Mouse (Mus musculus) midbrain, embryonic 10.5 days (tissue): ENCODE data around the gene Ascc3. TPM values are rescaled to one million over a fixed set of nuclear protein-coding genes. Genes with fewer than 3 reads are reported as not detected.
A peak's percentile ranks its signal among the peaks of the same experiment; 100 is the strongest.

Source experiments
- DNase-seq: peaks from one replicate; pipeline ENCODE4 v3.0.0-alpha.2; 2017; ENCODE audit warnings: low spot score
- H3K27ac ChIP-seq: fragments of 300-500 bp; sonication (generic); replicated peaks from 2 replicates; pipeline ENCODE4 v1.5.1; 2016; ENCODE audit warnings: mild to moderate bottlenecking
- H3K27me3 ChIP-seq: fragments of 300-500 bp; sonication (generic); 2 replicates; pipeline ENCODE4 v1.6.1; 2016; ENCODE audit warnings: low read depth, mild to moderate bottlenecking; ENCODE audit not compliant: poor library complexity, severe bottlenecking
- H3K36me3 ChIP-seq: fragments of 300-500 bp; sonication (generic); 2 replicates; pipeline ENCODE4 v1.6.1; 2016; ENCODE audit warnings: mild to moderate bottlenecking, moderate library complexity
- H3K4me1 ChIP-seq: fragments of 300-500 bp; sonication (generic); 2 replicates; pipeline ENCODE4 v1.6.1; 2016
- H3K4me3 ChIP-seq: fragments of 300-500 bp; sonication (generic); 2 replicates; pipeline ENCODE4 v1.5.1; 2016; ENCODE audit warnings: mild to moderate bottlenecking, moderate library complexity
- H3K9me3 ChIP-seq: fragments of 300-500 bp; sonication (generic); replicated peaks from 2 replicates; pipeline ENCODE4 v1.6.1; 2016; ENCODE audit warnings: mild to moderate bottlenecking
- WGBS: fragments of 180-500 bp; shearing (Covaris S2); methylation state at CpG from one replicate; pipeline ENCODE4 v1.1.7; 2016; 5-methylcytosine and 5-hydroxymethylcytosine counted together
- polyA plus RNA-seq: library from polyadenylated mRNA; unstranded; fragments of >200 nt; fragmentation: Nextera tagmentation; extraction: Ambion mirVana; gene quantifications from 2 replicates; pipeline ENCODE4 v1.2.1, GENCODE M21; 2016

Gene Ascc3
- 15.0 and 17.8 TPM in 2 replicates for polyA plus RNA-seq

DNA sequence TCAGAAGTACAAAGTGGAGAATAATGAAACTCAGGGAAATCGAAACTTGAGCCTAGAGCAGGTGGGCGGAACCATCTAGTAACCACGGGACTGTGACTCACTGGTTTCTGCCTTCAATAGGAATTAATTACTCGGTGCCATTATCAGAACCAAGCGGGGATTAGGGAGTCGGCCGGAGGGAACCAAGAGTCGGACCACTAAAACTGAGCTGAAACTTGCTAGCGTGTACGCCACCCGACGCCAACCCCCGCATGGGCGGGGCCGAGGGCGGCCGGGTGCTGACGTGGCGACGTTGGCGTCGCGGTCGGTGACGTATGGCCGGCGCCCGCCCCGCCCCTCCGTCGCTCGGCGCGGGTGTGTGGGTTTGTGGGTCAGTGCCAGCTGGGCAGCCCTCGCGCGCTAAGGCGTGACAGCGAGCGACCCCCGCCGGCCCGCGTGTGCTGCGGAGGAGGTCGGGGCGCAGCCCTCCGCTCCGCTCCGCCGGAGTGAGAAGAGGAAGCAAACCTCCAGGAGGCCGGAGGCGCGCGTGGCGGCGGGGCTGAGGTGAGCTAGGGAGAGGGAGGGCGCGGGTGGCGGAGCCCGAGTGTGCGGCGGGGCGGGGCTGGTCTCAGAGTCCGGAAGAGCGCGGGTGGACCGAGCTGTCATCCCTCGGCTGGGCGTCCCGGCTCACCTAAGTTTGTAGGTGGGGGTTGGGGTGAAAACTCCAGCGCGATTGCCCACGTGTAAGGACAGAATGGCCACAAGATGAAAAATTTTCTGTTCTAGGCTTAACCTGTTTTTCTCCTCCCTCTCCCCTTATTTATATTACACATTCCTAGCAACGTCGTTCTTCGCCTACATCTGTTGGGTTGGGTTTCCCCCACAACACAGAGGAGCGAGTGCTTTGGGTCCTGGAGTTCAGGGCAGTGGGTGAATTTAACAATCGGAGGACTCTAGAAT is at the start of gene Ascc3:
Gene Ascc3, plus strand, starts transcription at position 315 of the 939 bp plus-strand sequence.
- H3K4me3 ChIP-seq: peak within 1 kb of the TSS; percentile 86
- peak; percentile 92 for DNase-seq
- H3K36me3 ChIP-seq: no peaks in the 10 kb centered on the region
- peaks cover 4% of the 10 kb centered on the region; the same call in 1 of the 2 replicates for H3K4me1 ChIP-seq
- H3K27me3 ChIP-seq: no peaks in the 10 kb centered on the region
- under 1% methylated on average over 78 of the region's 79 CpGs for WGBS
- no peaks in the 10 kb centered on the region for H3K9me3 ChIP-seq
- H3K27ac ChIP-seq: peak within 1 kb of the TSS; percentile 93

DNA sequence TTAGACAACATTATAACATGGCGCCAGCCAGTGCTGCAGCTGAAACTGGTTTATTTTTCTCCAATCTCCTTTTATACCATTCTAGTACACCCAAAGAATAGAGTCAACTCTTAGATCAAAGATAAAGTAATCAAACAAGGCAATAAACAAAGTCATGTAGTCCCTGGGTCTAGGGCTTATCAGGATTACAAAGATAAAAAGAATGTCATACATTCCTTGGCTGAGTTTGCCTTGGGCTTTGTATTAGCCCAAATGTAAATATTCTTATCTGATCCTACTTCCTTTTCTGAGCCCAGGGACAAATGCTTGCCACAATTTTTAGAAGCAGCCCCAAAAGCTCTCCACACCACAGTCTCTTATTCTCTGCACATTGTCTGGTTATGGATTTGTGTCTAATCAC is 7.7 kb upstream of the Ascc3 start:
- Histone ChIP-seq H3K27me3 (no peaks in the 10 kb centered on the region), H3K36me3 (no peaks in the 10 kb centered on the region), H3K9me3 (no peaks in the 10 kb centered on the region), H3K4me1 (no peaks in the 10 kb centered on the region), H3K27ac (no peak overlapping the region), H3K4me3 (no peak overlapping the region)
- WGBS: 74% methylated on average over 1 of the region's 1 CpGs
- DNase-seq: no peak

DNA sequence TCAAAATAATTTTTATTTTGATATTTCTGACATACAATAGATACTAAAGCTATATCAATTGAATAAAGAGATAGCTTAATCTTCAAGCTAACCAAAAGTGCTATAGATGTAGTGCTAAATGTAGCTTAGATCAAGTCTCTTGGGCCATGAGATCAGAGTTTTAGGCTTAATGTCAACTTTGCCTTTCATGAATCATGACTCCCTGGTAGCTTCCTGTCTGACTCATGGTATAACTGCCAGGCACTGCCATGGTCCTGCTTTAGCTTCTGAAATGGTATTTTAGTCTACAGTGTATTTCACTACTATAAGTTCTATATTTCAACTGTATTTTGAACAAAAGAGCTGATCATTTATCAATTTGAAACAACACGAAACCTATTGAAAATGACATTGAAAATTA is 5.9 kb upstream of the Ascc3 start:
- H3K4me1 ChIP-seq: no peaks in the 10 kb centered on the region
- H3K9me3 ChIP-seq: no peaks in the 10 kb centered on the region
- no peak for DNase-seq
- no peaks in the 10 kb centered on the region for H3K36me3 ChIP-seq
- H3K4me3 ChIP-seq: no peak overlapping the region
- no peaks in the 10 kb centered on the region for H3K27me3 ChIP-seq
- no peak overlapping the region for H3K27ac ChIP-seq
- WGBS: 77% methylated on average over 1 of the region's 1 CpGs

DNA sequence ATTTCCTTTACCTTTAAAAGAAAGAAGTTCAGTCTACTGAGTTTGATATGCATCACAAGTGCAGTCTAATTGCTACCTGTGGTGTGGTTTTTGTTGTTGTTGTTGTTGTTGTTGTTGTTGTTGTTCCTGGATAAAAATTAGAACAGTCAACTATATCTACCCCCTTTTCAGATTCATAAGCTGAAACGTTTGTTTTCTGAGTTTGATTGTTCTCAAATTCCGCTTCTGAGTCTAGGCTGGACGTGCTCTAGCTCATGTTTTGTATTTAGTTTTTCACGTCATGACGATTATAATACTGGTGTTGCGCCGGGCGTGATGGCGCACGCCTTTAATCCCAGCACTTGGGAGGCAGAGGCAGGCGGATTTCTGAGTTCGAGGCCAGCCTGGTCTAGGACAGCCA is 902 bp downstream of the Ascc3 start:
- 75% methylated on average over 12 of the region's 12 CpGs for WGBS
- Histone ChIP-seq H3K4me1 (peaks cover 4% of the 10 kb centered on the region; the same call in 1 of the 2 replicates), H3K4me3 (peak overlapping the region; percentile 86), H3K9me3 (no peaks in the 10 kb centered on the region), H3K36me3 (no peaks in the 10 kb centered on the region), H3K27me3 (no peaks in the 10 kb centered on the region), H3K27ac (peak overlapping the region; percentile 93; the same call in 1 of the 2 replicates)
- no peak for DNase-seq

DNA sequence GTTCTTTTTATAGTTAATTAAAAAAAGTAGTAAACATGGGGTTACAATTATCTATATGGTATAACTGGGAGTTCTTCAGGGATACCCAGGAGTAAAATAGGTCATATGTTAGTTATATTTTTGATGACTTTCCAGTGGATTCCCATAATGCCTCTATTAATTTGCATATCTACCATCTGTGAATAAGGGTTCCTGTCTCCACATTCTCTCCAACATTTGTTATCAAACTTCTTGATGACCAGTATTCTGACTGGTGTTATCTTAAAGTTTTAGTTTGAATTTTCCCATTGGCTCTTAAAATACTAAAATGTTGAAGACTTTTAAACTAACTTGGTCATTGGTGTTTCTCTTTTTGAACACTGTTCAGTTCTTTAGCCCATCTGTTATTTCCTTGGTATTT is 2.9 kb downstream of the Ascc3 start:
- Histone ChIP-seq H3K9me3 (no peaks in the 10 kb centered on the region), H3K27me3 (no peaks in the 10 kb centered on the region), H3K36me3 (no peaks in the 10 kb centered on the region), H3K27ac (no peak overlapping the region), H3K4me3 (no peak overlapping the region), H3K4me1 (peaks cover 4% of the 10 kb centered on the region; the same call in 1 of the 2 replicates)
- DNase-seq: no peak

DNA sequence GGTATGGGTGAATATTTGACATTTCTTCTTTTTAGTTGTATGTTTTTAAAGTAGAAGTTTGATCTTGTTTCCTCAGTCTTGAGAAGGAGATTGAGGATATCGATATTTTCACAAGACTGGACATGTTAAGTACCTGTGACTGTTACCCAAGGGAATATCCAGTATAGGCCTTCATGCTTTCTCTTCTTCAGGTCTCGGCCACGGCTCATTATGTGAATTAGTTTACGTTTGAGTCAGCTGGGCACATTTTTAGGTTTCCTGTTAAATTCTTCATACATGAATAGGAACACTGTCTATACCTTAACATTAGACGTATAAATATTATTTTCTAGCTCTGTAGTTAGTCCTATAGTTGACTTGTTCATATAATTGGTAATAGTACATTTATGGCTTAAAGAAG is 12.4 kb downstream of the Ascc3 start:
- DNase-seq: no peak
- 94% methylated on average over 5 of the region's 5 CpGs for WGBS
- H3K27ac ChIP-seq: no peak overlapping the region

DNA sequence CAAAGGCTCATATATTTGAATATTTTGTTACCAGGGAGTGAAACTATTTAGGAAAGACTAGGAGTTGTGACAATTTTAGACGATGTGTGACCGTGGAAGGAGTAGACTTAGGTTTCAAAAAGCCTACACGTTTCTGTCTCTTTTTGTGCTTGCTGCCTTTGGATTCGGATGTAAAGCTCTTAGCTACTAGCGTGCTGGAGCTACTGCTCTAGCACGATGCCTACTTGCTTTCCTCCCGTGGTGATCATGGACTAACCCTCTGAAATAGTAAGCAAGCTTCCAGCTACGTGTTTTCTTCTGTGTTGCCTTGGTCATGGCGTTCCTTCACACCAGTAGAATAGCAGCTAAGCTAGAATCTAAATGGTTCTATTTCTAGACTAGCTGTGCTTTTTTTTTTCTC is 21.4 kb downstream of the Ascc3 start:
- Histone ChIP-seq H3K9me3 (no peaks in the 10 kb centered on the region), H3K4me1 (no peaks in the 10 kb centered on the region), H3K27me3 (no peaks in the 10 kb centered on the region), H3K27ac (no peak overlapping the region), H3K36me3 (peaks cover 10% of the 10 kb centered on the region), H3K4me3 (no peak overlapping the region)
- no peak for DNase-seq
- 91% methylated on average over 9 of the region's 9 CpGs for WGBS

More for the DNA sequence above, 12.4 kb downstream of the Ascc3 start:
- no peaks in the 10 kb centered on the region for H3K27me3 ChIP-seq
- no peaks in the 10 kb centered on the region for H3K9me3 ChIP-seq
- no peaks in the 10 kb centered on the region for H3K4me1 ChIP-seq
- no peak overlapping the region for H3K4me3 ChIP-seq
- H3K36me3 ChIP-seq: no peaks in the 10 kb centered on the region; the same call in 1 of the 2 replicates

DNA sequence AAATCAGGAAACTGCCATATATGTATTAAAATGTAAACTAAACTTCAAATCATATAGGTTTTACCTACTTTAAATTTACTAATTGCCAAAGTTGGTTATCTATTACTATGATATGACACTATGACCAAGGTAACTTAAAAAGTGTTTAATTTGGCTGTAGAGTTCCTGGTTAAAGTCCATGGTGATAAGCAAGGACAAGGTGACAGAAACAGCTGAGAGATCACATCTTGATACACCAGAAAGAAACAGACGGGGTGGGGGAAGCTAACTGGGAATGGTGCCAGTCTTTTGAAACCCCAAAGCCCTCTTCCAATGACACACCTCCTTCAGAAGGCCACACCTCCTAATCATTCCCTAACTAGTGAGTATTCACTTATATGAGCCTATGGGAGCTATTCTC is 33.4 kb downstream of the Ascc3 start:
- peaks cover 26% of the 10 kb centered on the region for H3K36me3 ChIP-seq
- no peaks in the 10 kb centered on the region for H3K4me1 ChIP-seq
- WGBS: 77% methylated on average over 1 of the region's 1 CpGs
- no peak overlapping the region for H3K27ac ChIP-seq
- no peaks in the 10 kb centered on the region for H3K27me3 ChIP-seq
- DNase-seq: no peak
- H3K9me3 ChIP-seq: peaks cover 4% of the 10 kb centered on the region
- H3K4me3 ChIP-seq: no peak overlapping the region

DNA sequence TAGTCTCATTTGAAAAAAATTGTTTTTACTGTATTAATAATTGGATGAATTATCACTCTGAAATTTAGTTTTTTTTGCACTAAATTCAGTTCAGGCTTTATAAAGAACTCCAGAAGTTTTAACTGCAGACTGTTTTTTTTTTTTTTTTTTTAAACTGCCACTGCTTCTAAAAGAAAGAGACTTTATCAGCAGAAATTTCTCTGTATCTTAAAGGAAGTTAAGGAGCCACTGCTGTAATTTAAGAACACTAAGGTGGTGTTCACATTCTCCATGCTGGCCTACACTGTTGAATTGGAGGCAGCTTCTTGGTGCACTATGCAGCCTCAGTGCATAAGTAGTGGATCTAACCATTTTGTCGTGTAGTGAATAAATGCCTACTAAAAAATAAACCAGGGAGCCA is 47.1 kb downstream of the Ascc3 start:
- Histone ChIP-seq H3K9me3 (no peaks in the 10 kb centered on the region), H3K4me3 (no peak overlapping the region), H3K27me3 (no peaks in the 10 kb centered on the region), H3K36me3 (no peaks in the 10 kb centered on the region), H3K27ac (no peak overlapping the region), H3K4me1 (no peaks in the 10 kb centered on the region)
- no peak for DNase-seq
- WGBS: 56% methylated on average over 1 of the region's 1 CpGs

DNA sequence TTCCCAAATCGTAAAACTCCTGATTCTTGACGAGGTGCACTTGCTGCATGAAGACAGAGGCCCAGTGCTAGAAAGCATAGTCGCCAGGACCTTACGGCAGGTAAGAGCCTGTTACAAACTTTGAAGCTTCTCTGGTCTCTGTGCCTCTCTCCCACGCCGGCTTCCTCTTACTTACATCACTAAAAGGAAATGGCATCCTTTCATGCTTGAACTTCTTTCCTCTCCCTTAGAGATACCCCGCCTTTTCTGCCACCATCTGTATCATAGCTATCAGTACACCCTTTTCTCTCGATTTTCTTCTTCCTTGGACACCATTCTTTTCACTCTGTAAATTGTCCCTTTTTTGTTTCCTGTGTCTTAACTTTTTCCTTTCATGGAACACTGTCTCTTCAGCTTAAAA is 58.1 kb downstream of the Ascc3 start:
- Histone ChIP-seq H3K4me1 (no peaks in the 10 kb centered on the region), H3K27me3 (no peaks in the 10 kb centered on the region), H3K9me3 (no peaks in the 10 kb centered on the region), H3K27ac (no peak overlapping the region), H3K4me3 (no peak overlapping the region), H3K36me3 (peaks cover 10% of the 10 kb centered on the region)
- no peak for DNase-seq
- 95% methylated on average over 8 of the region's 8 CpGs for WGBS

DNA sequence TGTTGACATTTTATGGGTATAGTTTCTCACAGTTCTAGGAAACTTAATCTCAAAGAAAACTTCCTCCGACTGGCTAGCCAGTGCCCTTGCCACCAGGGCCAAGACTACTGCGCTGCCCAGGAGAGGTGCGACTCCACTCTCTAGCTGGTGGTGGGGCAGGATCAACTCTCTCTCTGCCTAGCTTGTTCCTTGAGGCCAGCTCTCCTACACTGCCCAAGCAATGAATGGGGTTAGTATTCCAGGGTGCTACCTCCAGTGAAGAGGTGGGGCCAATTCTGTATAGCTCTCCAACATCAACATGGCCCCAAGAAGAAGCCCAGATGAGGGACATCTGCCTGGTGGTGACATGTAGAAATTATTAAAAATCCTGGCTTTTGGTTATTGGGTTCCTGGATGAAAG is 61.1 kb downstream of the Ascc3 start:
- H3K9me3 ChIP-seq: no peaks in the 10 kb centered on the region
- no peak overlapping the region for H3K4me3 ChIP-seq
- no peak for DNase-seq
- no peaks in the 10 kb centered on the region for H3K27me3 ChIP-seq
- 99% methylated on average over 3 of the region's 3 CpGs for WGBS
- H3K4me1 ChIP-seq: no peaks in the 10 kb centered on the region
- peaks cover 10% of the 10 kb centered on the region for H3K36me3 ChIP-seq
- no peak overlapping the region for H3K27ac ChIP-seq

DNA sequence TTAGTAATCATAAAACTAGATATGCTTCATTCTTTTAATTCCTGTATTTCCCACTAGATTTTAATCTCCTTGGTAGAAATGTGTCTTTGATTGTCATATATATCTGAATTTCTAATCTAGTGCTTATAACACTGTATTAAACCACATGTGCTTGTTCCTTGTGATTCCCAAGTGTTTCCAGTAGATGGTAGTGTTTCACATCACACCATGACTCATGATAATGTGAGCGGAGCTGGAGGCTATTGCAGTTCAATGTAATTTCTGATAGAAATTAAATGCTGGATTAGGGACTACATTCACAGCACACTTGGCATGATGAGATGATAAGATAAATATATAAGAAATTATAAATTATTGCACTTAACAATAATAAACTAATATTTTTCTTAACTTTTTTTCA is 64.9 kb downstream of the Ascc3 start:
- Histone ChIP-seq H3K9me3 (no peaks in the 10 kb centered on the region), H3K4me1 (no peaks in the 10 kb centered on the region), H3K27me3 (no peaks in the 10 kb centered on the region), H3K27ac (no peak overlapping the region), H3K36me3 (peaks cover 3% of the 10 kb centered on the region), H3K4me3 (no peak overlapping the region)
- no peak for DNase-seq
- 74% methylated on average over 1 of the region's 1 CpGs for WGBS

DNA sequence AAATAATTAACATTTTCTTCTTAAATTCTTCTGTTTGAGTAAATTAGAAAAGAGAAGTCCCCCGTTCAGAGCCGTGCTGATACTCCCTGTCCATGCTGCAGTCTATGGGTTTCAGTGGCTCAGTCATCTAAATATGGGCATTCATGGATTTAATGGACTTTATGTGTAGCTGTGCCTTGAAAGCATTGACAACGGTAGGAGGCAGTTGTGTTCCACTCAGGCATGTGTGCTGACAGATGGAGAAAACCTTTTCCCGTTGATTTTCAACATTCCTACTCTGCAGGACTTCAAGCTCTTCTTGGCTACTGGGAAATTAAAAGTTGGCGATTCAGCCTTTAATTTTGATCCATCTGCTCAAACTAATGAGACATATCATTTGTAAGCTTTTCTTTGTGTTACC is 79.0 kb downstream of the Ascc3 start:
- Histone ChIP-seq H3K36me3 (no peaks in the 10 kb centered on the region), H3K27me3 (no peaks in the 10 kb centered on the region), H3K9me3 (no peaks in the 10 kb centered on the region), H3K4me3 (no peak overlapping the region), H3K27ac (no peak overlapping the region), H3K4me1 (no peaks in the 10 kb centered on the region)
- 66% methylated on average over 5 of the region's 5 CpGs for WGBS
- no peak for DNase-seq
